In genomic region chr7:27356248-27356647, GRCm38 (mm10) we compare ENCODE assay signal across 8 mouse cellular contexts. TPM values are rescaled to one million over a fixed set of nuclear protein-coding genes. Genes with fewer than 3 reads are reported as not detected.
DNase-seq lines count a peak whose midpoint lies in the region; ATAC-seq lines count a peak whose summit lies in the region.

No protein-coding gene starts in this region.

- ATAC-seq in embryonic facial prominence, embryonic 15.5 days (ENCODE audit: insufficient number of reproducible peaks, low FRiP score, low TSS enrichment, low read depth) = peak; percentile 36
- ATAC-seq in limb, embryonic 11.5 days (ENCODE audit: insufficient number of reproducible peaks, low FRiP score, low TSS enrichment, low read depth) = peak; percentile 19; the same call in 1 of the 2 replicates
- ATAC-seq in midbrain, embryonic 14.5 days (ENCODE audit: low FRiP score, low TSS enrichment) = peak; percentile 55; the same call in 1 of the 2 replicates

- no peak overlapping the region for H3K9ac ChIP-seq in embryonic facial prominence, embryonic 15.5 days
- 0 out of 2 replicates have a peak overlapping the region, but pooled peaks have one; percentile 27 for H3K9ac ChIP-seq in limb, embryonic 11.5 days (ENCODE audit: low read length)
- no peak overlapping the region; the same call in 1 of the 2 replicates for H3K9ac ChIP-seq in midbrain, embryonic 14.5 days (replicated peaks; ENCODE audit: low read length)

- H3K4me3 ChIP-seq in embryonic facial prominence, embryonic 15.5 days (replicated peaks) = peak overlapping the region; percentile 78
- H3K4me3 ChIP-seq in hindbrain, embryonic 10.5 days = peak overlapping the region; percentile 81
- H3K4me3 ChIP-seq in limb, embryonic 11.5 days (ENCODE audit: low read depth, low read length) = peak overlapping the region; percentile 54
- H3K4me3 ChIP-seq in midbrain, embryonic 14.5 days (replicated peaks; ENCODE audit: low read depth, low read length) = peak overlapping the region; percentile 69

- WGBS in embryonic facial prominence, embryonic 15.5 days = 2% methylated on average over 16 of the region's 16 CpGs
- 1% methylated on average over 16 of the region's 16 CpGs for WGBS in hindbrain, embryonic 10.5 days
- WGBS in limb, embryonic 11.5 days = 2% methylated on average over 16 of the region's 16 CpGs
- WGBS in midbrain, embryonic 14.5 days = 2% methylated on average over 16 of the region's 16 CpGs

- DNase-seq in thymus, postnatal 4 days = peak; percentile 50
- no peak for DNase-seq in thymus, postnatal 0 days (ENCODE audit: low spot score)
- DNase-seq in hindbrain, embryonic 10.5 days (ENCODE audit: low spot score) = no peak
- DNase-seq in limb, embryonic 11.5 days (ENCODE audit: low spot score) = no peak
- peak; percentile 47 for DNase-seq in midbrain, embryonic 14.5 days
- no peak for DNase-seq in ovary, postnatal 14 days (ENCODE audit: low spot score)
- no peak for DNase-seq in urinary bladder, postnatal 4 days (ENCODE audit: low spot score in 2 of 2)

- H3K4me1 ChIP-seq in embryonic facial prominence, embryonic 15.5 days = peaks cover 33% of the 10 kb centered on the region
- H3K4me1 ChIP-seq in hindbrain, embryonic 10.5 days (replicated peaks) = peaks cover 33% of the 10 kb centered on the region
- H3K4me1 ChIP-seq in limb, embryonic 11.5 days (ENCODE audit: control insufficient read depth, insufficient read depth, low read length) = 0 out of 2 replicates have a peak, but pooled peaks cover 7% of the 10 kb centered on the region
- H3K4me1 ChIP-seq in midbrain, embryonic 14.5 days (ENCODE audit: control insufficient read depth, insufficient read depth, low read length) = peaks cover 15% of the 10 kb centered on the region

- H3K9me3 ChIP-seq in embryonic facial prominence, embryonic 15.5 days (replicated peaks) = no peaks in the 10 kb centered on the region
- H3K9me3 ChIP-seq in hindbrain, embryonic 10.5 days = 0 out of 2 replicates have a peak, but pooled peaks cover under 1% of the 10 kb centered on the region
- H3K9me3 ChIP-seq in limb, embryonic 11.5 days (ENCODE audit: control insufficient read depth, low read length) = no peaks in the 10 kb centered on the region
- no peaks in the 10 kb centered on the region for H3K9me3 ChIP-seq in midbrain, embryonic 14.5 days (ENCODE audit: control insufficient read depth, low read length)

- peak overlapping the region; percentile 78 for H3K4me2 ChIP-seq in embryonic facial prominence, embryonic 15.5 days (replicated peaks)
- peak overlapping the region; percentile 49 for H3K4me2 ChIP-seq in limb, embryonic 11.5 days (ENCODE audit: low read depth, severe bottlenecking)
- H3K4me2 ChIP-seq in midbrain, embryonic 14.5 days (ENCODE audit: low read length) = peak overlapping the region; percentile 54

- 0 out of 2 replicates have a peak overlapping the region, but pooled peaks have one; percentile 28 for H3K27ac ChIP-seq in embryonic facial prominence, embryonic 15.5 days (replicated peaks)
- H3K27ac ChIP-seq in hindbrain, embryonic 10.5 days = peak overlapping the region; percentile 86
- H3K27ac ChIP-seq in limb, embryonic 11.5 days (replicated peaks; ENCODE audit: low read depth, low read length) = no peak overlapping the region
- no peak overlapping the region for H3K27ac ChIP-seq in midbrain, embryonic 14.5 days (replicated peaks; ENCODE audit: low read depth, low read length)

- no peaks in the 10 kb centered on the region for H3K36me3 ChIP-seq in embryonic facial prominence, embryonic 15.5 days
- peaks cover 29% of the 10 kb centered on the region for H3K36me3 ChIP-seq in hindbrain, embryonic 10.5 days
- no peaks in the 10 kb centered on the region; the same call in 1 of the 2 replicates for H3K36me3 ChIP-seq in limb, embryonic 11.5 days (ENCODE audit: control insufficient read depth, insufficient read depth, low read length)
- peaks cover 23% of the 10 kb centered on the region for H3K36me3 ChIP-seq in midbrain, embryonic 14.5 days (ENCODE audit: control insufficient read depth, insufficient read depth, low read length)

- peaks cover 7% of the 10 kb centered on the region for H3K27me3 ChIP-seq in embryonic facial prominence, embryonic 15.5 days
- H3K27me3 ChIP-seq in hindbrain, embryonic 10.5 days (ENCODE audit: insufficient read depth, poor library complexity, severe bottlenecking) = peaks cover 33% of the 10 kb centered on the region
- peaks cover 9% of the 10 kb centered on the region for H3K27me3 ChIP-seq in limb, embryonic 11.5 days (ENCODE audit: control insufficient read depth, insufficient read depth, low read length)
- peaks cover 22% of the 10 kb centered on the region for H3K27me3 ChIP-seq in midbrain, embryonic 14.5 days (ENCODE audit: control insufficient read depth, insufficient read depth, low read length)

RNA-seq across cellular contexts. Expression of gene Shkbp1, which starts 0.4 kb away (rescaled TPM):
- polyA plus RNA-seq in thymus, postnatal 0 days (2015; fragmentation: Nextera tagmentation; extraction: Ambion mirVana) = 45.1 and 46.3 TPM in 2 replicates
- 36.8 and 46.2 TPM in 2 replicates for polyA plus RNA-seq in embryonic facial prominence, embryonic 15.5 days (2015; fragmentation: Nextera tagmentation; extraction: Ambion mirVana)
- polyA plus RNA-seq in hindbrain, embryonic 10.5 days (2016; fragmentation: Nextera tagmentation; extraction: Ambion mirVana) = 76.3 and 87.4 TPM in 2 replicates
- polyA plus RNA-seq in limb, embryonic 11.5 days (2014; fragmentation: Nextera tagmentation; extraction: Ambion mirVana) = 46.5 and 50.9 TPM in 2 replicates
- 50.4 and 52.5 TPM in 2 replicates for polyA plus RNA-seq in midbrain, embryonic 14.5 days (2014; fragmentation: Nextera tagmentation; extraction: Ambion mirVana)

RNA-seq across cellular contexts. Expression of gene Gm20479, which starts 1.0 kb away (rescaled TPM):
- polyA plus RNA-seq in thymus, postnatal 0 days (2015; fragmentation: Nextera tagmentation; extraction: Ambion mirVana) = 0.44 TPM in 1 of 2 replicates, not detected in the other
- 0.35 and 0.43 TPM in 2 replicates for polyA plus RNA-seq in embryonic facial prominence, embryonic 15.5 days (2015; fragmentation: Nextera tagmentation; extraction: Ambion mirVana)
- polyA plus RNA-seq in hindbrain, embryonic 10.5 days (2016; fragmentation: Nextera tagmentation; extraction: Ambion mirVana) = 0.50 TPM in 1 of 2 replicates, not detected in the other
- polyA plus RNA-seq in limb, embryonic 11.5 days (2014; fragmentation: Nextera tagmentation; extraction: Ambion mirVana) = 0.52 TPM in 1 of 2 replicates, not detected in the other
- not detected in 2 replicates for polyA plus RNA-seq in midbrain, embryonic 14.5 days (2014; fragmentation: Nextera tagmentation; extraction: Ambion mirVana)

RNA-seq across cellular contexts. Expression of gene Ltbp4, which starts 18.8 kb away (rescaled TPM):
- polyA plus RNA-seq in thymus, postnatal 0 days (2015; fragmentation: Nextera tagmentation; extraction: Ambion mirVana) = 3.6 and 5.6 TPM in 2 replicates
- 85.5 and 92.3 TPM in 2 replicates for polyA plus RNA-seq in embryonic facial prominence, embryonic 15.5 days (2015; fragmentation: Nextera tagmentation; extraction: Ambion mirVana)
- polyA plus RNA-seq in hindbrain, embryonic 10.5 days (2016; fragmentation: Nextera tagmentation; extraction: Ambion mirVana) = 5.8 and 7.5 TPM in 2 replicates
- polyA plus RNA-seq in limb, embryonic 11.5 days (2014; fragmentation: Nextera tagmentation; extraction: Ambion mirVana) = 10.8 and 14.0 TPM in 2 replicates
- 6.4 and 7.4 TPM in 2 replicates for polyA plus RNA-seq in midbrain, embryonic 14.5 days (2014; fragmentation: Nextera tagmentation; extraction: Ambion mirVana)

Comparison
In these comparisons a context has a peak if more than half of its experiments do, and no peak if none do; other contexts are left out.
1. DNase-seq: peak in thymus, postnatal 4 days (single experiment) and midbrain, embryonic 14.5 days (single experiment); none in thymus, postnatal 0 days (single experiment), hindbrain, embryonic 10.5 days (single experiment), limb, embryonic 11.5 days (single experiment), ovary, postnatal 14 days (single experiment) and urinary bladder, postnatal 4 days (0 of 2).
2. H3K27ac ChIP-seq: peak in embryonic facial prominence, embryonic 15.5 days (single experiment) and hindbrain, embryonic 10.5 days (single experiment); none in limb, embryonic 11.5 days (single experiment) and midbrain, embryonic 14.5 days (single experiment).
3. Peak in every context shown above with its lines, with median percentiles within 50 percentile points of each other: ATAC-seq, H3K4me2 ChIP-seq and H3K4me3 ChIP-seq.